Mouse (Mus musculus): ENCODE data around the gene Ints11.

The Ints11 gene

DNA sequence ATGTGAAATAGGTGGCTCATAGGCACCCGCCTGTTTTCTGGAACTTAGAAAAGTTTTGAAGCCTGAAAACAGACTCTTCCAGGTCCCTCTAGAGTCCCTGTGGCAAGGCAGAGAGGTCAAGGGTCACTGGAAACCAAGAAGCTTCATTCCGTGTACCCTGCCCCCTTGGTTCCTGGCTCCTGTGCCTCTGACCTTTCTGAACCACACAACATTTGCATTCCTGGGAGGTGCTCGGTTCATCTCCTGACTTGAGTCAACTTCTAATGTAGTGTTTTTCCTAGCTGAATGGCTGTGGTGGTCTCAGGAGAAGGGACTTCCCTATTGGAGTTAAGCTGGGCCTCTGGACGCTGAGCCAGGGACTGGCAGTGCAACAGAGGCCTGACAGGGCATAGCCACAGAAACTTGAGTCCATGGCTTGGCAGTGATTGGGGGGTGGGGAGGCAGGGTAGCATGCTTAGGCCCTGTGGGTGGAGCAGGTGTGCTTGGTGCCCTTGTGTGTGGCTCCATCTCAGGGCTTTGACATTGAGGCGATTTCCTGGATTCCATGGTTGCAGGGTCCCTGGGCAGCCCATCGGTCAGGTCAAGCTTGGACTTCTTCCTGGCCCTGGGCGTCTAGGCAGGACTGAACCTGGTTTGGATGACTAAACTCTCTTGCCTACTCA, 20.8 kb upstream of the Ints11 start:
- DNase-seq (ENCODE audit: low spot score) = no peak

DNA sequence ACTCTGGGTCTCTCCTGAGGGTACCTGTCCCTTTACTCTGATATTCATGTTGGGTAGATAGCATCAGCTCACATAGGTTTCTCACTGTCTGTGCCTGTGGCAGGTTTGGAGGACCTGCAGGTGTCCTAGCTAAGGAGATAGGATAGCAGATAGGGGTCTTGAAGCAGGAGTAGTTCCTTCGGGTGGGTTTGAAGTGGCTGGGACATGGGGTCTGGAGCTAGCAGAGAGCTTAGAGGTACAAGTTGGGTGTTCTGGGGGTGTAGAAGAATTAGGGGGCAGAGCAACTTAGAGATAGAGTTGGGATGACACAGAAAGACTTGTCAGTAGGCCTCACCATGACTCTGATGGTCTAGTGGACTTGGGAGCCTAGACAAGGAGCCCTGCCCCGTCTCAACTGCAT, 20.0 kb upstream of the Ints11 start:
- no peak for DNase-seq (ENCODE audit: low spot score)

DNA sequence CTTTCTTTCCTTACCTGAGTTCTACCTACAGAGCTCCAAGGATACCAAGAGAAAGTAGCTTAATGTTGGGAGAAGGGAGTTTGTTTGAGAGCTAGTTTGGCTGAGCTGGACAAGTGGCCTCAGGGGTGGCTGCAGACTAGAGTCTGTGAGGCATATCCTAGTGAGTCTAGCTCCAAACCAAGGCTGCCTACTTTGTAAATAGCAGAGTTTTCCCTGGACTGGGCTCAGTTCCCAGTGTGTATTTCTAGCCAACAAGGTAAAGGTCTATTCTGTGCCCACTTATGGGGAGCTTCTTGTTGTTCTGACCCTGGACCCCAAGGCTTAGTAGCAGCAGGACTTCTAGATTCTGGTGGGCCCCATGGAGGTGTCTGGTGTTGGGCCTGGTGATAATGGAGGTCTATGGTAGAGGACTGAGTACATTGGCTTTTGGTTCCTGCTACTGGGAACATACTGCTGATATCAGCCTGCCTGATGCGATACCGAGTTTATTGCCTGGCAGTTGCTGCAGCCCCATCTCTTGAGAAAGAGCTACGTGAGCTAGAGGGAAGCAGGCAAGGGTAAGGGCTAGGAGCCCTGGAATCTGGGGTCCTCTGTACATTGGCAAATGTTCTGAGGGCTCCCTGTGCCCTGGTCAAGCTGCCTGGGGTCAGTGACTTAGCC, 19.4 kb upstream of the Ints11 start:
- DNase-seq (ENCODE audit: low spot score) = no peak

DNA sequence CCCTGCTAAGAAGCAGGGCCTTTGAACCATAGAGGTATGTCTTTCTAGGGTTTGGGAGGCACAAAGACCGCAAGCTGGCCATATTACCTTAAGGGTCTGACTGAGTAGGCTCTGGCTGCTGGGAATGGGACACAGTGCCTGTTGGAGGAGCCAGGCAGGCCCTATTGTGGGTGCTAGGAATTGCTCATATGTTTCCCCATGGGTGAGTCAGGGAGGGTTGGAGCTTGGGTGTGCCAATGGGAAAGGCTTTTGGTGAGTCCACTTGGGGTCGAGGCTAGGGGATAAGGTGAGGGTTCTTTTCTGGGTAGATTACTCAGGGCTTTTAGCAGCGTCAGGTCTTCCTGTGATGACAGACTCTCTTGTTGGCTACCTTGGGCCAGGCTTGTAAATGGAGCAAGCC, 18.0 kb upstream of the Ints11 start:
- no peak for DNase-seq (ENCODE audit: low spot score)

DNA sequence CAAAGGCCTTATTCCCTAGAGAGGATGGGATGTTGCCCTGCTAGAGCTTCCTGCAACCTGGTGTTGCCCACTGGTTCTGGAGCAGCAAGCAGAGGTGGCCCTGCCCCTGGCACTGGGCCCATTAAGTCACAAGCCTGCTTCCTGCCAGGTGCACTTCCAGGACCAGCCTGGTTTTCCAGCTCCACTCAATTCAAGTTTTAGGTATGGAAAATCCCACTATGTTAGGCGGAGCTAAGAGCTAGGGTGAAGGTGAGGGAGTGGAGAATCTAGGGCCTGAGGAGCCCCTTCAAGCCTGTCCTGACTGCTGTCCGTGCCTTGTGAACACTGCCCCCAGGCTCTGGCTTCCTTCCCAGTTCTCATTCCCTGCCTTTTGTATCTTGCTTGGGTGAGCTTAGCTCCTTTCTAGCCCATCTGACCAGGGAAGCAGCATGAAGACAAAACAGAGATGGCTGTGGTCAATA, 17.4 kb upstream of the Ints11 start:
- DNase-seq (ENCODE audit: low spot score) = no peak

DNA sequence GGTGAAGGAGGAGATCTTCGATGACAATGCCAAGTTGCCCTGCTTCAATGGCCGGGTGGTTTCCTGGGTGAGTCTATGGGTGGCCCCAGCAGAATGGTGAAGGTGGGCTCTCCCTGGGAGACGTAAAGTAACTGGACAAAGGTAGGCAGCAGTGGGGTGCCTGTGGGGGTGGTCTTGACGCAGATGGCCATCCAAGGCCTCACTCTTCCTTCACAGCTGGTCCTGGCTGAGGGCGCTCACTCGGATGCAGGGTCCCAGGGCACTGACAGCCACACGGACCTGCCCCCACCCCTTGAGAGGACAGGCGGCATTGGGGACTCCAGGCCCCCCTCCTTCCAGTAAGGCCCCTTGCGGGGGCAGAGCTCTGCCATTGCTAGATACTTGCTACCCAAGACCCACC, 15.9 kb upstream of the Ints11 start:
- DNase-seq (ENCODE audit: low spot score) = no peak

DNA sequence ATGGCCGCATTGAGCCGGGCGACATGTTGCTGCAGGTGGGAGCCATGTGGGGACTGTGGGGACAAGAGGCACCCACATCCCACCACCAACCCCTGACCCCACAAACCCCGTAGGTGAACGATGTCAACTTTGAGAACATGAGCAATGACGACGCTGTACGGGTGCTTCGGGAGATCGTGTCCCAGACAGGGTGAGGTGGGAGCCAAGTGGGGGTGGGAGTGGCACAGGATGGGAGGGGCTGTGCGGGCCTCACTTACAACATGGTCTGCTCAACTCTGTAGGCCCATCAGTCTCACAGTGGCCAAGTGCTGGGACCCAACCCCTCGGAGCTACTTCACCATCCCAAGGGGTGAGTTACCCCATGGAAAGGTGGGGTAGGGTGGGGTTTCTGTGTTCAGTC, 14.4 kb upstream of the Ints11 start:
- no peak for DNase-seq (ENCODE audit: low spot score)

DNA sequence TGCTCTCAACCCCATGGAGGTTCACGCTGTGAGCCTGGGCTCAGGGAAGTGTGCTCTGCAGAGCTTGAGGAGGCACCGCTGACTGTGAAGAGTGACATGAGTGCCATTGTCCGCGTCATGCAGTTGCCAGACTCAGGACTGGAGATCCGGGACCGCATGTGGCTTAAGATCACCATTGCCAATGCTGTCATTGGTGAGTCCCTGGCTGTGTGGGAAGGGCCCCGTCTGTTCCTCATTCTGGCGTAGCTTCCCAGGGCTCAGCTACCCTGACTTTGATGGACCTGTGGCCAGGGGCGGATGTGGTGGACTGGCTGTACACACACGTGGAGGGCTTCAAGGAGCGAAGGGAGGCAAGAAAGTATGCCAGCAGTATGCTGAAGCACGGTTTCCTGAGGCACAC, 13.3 kb upstream of the Ints11 start:
- no peak for DNase-seq (ENCODE audit: low spot score)

DNA sequence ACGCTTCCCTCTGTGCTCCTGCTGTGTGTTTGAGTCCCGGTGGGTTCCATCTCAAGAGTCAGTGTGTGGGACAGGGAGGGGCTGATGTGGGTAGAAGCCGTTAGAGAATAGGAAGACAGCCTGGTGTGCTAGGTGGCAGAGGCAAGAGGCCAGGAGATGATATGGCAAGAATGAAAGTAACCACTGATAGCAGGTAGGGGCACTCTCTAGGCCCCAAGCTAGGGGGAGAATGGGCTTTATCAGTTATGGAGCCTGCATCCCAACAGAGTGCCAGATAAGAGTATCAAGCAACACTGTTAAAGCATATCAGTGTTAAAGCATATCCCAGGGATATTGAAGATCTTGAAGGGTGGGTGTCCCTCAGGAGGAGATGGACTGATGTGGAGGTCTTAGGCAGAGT, 12.5 kb upstream of the Ints11 start:
- no peak for DNase-seq (ENCODE audit: low spot score)

DNA sequence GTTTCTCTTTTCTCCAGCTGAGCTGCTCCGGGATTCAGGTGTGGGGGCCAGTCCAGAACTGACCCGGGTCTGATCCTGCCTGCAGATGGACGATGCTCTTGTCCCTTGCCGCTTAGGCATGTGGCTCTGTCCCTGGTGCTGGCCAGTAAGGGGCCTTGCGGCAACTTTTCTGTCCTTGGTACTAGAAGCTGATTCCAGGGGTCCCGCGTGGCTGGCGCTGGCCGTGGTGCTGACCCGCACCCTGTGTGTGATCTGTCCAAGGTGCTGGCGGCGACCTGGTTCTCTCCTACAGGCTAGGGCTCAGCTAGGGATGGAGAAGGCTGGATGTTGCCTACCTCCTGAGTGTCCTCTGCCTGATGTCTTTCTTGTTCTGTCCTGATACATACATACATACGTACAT, 10.0 kb upstream of the Ints11 start:
- no peak for DNase-seq (ENCODE audit: low spot score)

DNA sequence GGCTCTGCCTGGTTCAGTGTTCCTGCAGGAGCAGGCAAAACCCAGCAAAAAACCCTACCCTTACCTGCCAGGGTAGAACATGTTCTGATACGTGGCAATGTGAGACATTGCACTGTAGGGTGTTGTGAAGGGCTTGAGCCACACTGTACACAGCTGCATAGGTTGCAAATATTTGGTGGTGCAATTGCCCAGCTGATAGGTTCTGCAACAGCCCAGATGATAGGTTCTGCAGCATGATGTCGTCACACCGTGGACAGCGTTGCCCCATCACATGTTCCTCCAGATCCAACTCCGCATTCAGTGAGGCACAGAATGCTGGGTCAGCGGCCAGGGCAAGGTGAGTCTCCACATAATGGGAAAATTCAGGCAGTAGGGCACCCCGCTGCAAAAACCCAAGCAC, 7.6 kb upstream of the Ints11 start:
- DNase-seq (ENCODE audit: low spot score) = no peak

DNA sequence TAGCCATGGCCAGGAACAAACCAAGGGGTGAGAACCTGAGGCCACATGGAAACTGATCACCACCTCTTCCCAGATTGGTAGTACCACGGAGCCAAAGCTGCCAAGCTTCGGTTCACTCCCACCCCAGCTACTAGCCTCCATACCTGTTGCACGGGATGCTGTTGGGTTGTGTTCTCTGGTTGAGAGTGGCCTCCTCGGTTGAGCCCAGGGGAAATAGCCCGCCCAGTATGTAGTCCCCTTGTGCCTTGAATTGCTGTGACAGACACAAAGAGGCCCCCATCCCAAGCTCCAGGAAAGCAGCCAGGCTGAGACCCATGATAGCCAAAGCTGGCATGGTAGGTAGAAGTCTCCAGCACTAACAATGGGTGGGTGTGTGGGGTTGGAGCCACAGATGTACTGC, 6.3 kb upstream of the Ints11 start, which contains the start of gene Tas1r3:
Gene Tas1r3, minus strand, starts transcription at position 362 of the 400 bp plus-strand sequence.
- no peak for DNase-seq (ENCODE audit: low spot score)

DNA sequence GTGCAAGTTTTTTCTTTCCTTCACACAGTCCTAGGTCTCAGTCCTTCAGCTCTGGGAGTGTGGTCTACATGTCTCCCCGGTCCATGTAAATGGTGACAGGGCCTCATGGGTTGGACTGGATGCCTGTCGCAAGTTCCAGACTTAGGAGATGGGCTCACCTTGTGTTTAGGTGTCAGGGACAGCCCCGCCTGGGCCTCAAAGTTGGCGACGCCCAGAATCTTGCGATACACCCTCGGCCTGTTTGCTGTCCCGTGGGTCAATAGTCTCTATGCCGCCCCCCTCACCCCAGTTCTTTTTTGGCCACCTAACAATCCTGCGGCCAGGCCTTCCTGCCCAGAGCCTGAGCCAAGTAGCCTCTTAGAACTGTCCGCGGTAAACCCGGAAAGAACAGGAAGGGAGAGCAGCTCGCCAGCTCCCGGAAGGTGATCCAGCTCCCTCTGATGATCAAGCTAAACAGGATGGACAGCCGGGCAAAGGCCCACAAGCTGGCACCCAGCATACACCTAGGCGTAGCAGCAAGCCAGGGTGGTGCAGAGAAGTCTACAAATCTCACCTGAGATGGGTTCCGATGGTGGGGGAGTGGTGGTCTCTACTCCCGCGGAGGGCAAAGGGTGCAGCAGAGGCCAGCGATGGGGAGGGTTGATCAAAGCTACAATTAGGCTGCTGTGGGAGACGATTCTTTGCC, 590 bp upstream of the Ints11 start:
- DNase-seq (ENCODE audit: low spot score) = no peak

DNA sequence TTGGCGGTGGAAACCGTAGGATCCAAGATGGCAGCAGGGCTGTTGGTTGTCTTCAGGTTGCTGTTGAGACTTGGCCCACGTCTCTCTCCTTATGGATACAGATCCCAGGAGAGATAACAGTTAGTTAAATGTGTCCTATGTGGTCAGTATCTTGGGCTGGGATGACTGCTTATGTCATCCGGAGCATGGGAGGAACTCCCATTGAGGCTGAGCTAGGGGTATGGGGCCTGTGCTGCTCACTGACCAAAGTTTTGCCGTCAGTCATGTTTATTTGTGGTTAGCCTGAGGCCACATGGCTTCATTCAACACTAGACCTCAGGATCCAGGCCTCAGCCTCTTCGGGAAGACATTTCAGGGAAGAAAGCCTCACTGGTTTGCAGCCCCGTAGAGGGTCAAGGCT, 2.1 kb downstream of the Ints11 start:
- no peak for DNase-seq (ENCODE audit: low spot score)

DNA sequence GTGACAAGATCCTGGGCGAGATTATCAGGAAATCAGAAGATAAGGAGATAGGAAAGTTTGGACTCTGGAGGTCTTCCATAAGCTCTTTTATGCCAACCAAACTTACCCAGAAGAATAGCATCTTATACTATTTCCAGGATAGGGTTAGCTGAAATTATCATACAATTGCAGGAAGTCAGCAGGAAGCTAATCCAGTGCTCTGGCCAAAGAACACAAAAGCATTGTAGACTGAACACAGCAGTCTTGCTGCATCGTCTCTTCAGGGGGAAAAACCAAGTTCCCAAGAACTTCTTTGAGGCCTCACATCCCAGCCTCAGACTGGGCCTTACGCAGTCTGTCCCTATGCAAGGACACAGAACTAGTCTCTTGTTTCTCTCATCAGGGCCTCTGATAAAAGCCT, 14.2 kb downstream of the Ints11 start:
- DNase-seq (ENCODE audit: low spot score) = no peak

DNA sequence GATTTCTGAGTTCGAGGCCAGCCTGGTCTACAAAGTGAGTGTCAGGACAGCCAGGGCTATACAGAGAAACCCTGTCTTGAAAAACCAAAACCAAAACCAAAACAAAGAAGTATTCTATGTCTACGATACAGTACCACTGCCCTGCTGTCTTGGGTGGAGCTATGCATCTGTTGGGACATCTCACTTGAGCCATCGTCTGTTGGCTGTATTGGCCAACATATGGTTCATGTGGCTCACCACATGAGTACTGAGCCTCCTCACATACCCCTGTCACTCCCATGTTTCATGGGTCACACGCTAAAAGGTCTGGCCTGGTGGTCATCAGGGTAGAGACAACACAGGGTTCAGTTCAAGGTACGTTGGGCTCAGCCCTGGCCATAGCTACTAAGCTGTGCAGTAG, 17.0 kb downstream of the Ints11 start:
- DNase-seq (ENCODE audit: low spot score) = no peak

DNA sequence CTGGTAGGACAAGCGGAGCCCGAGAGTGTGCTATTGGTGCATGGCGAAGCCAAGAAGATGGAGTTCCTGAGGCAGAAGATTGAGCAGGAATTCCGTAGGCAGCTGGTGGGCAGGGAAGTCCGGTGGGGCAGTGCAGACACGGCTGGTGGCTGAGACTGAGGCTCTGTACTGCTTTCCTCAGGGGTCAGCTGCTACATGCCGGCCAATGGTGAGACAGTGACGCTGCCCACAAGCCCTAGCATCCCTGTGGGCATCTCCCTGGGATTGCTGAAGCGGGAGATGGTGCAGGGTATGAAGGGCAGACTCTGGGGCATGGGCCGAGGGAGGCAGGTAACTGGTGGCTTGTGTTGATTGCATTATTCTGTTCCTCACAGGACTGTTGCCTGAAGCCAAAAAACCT, 18.3 kb downstream of the Ints11 start:
- DNase-seq (ENCODE audit: low spot score) = no peak

DNA sequence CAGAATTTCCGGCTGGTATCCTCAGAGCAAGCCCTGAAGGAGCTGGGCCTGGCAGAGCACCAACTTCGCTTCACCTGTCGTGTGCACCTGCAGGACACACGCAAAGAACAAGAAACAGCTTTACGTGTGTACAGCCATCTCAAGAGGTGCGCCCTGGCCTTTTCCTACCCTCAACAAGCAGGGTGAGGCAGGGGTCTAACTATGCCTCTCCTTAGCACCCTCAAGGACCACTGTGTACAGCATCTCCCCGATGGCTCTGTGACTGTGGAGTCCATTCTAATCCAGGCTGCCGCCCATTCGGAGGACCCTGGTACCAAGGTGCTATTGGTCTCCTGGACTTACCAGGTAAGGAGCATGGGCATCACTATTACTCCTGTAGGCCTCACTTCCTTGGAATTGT, 18.8 kb downstream of the Ints11 start:
- DNase-seq (ENCODE audit: low spot score) = no peak

DNA sequence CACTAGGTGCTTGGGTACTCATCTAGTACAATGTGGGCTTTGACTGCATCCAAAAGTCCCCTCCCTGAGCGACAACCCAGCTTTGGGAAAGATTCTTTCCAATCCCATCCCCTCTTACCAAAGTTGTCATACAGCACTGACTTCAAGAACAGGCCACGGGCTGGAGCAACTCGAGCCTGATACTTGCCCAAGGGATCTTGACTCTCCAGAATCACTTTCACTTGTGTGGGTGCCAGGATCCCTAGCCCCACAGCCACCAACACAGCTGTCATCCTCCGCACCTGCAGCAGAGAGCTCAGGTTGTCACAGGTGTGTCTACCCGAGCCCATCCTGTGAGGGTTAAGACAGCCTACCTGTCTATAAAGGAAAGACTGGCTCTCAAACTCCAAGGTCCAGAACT, 20.0 kb downstream of the Ints11 start:
- DNase-seq (ENCODE audit: low spot score) = no peak

DNA sequence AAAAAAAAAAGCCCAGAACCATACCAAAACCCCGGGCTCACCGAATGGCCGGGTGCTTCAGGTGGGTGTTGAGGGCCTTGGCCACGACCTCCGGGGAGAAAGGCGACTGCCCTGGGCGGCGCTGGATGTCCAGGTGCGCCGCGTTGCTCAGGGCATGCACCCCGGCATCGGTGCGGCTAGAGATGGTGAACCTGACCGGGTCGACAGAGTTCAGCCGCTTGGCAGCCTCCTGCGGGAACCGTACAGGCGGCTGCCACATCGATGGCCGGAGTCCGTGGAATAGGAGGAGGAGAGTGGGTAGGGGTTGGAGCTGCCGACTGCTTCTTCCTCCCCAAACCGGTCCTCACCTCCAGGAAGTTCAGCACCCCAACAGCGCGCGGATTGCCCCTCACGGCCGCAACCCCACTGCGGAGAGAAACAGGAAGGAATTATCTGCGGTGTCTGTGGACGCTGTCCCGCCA, 21.7 kb downstream of the Ints11 start:
- no peak for DNase-seq (ENCODE audit: low spot score)

DNA sequence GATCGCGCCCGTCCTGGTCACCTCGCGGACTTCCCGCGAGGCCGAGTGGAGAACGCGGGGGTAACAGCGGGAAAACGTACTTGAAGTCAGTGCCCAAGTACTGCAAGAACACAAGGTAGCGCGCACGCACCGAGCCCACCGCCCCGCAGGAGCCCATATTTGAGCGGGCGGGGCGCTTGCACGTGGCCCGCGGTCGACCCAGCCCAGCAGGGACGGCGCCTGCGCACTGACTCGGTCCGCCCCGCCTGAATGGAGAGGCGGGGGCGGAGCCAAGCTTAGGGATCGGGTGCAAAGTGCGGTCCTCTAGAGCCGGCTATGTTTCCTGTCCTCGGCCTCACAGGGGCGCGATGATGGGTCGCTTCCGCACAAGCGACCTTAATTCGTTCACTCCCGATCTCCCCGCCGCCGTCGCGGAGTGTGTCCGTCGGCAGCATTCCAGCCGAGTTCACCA, 22.2 kb downstream of the Ints11 start, which contains the start of the genes Pusl1 and Acap3:
Gene Pusl1, minus strand, starts transcription at position 231 of the 451 bp plus-strand sequence.
Gene Acap3, plus strand, starts transcription at position 272 of the 451 bp plus-strand sequence.
- DNase-seq (ENCODE audit: low spot score) = peak; percentile 98

DNA sequence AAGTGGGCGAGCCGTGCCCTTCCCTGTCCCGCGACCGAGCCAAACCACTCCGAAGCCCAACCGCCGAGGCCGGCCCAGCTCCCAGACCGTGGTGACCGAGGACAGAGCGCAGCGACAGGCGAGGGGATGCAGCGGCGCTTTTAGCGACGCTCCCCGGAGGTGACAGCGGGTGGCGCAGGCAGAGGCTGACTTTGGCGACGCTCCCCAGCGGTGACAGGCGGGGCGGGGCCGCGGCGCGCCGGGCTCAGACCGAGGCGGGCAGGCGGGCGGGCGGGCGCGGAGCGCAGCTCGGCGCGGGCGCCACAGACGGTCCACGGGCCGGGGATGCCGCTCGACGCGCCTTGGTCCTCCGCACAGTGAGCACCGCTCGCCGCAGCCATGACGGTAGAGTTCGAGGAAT, 22.7 kb downstream of the Ints11 start:
- peak; percentile 82 for DNase-seq (ENCODE audit: low spot score)

Measured in urinary bladder, postnatal 25 days (tissue).